ENCODE assay signal across 20 mouse cellular contexts in the genomic region with DNA sequence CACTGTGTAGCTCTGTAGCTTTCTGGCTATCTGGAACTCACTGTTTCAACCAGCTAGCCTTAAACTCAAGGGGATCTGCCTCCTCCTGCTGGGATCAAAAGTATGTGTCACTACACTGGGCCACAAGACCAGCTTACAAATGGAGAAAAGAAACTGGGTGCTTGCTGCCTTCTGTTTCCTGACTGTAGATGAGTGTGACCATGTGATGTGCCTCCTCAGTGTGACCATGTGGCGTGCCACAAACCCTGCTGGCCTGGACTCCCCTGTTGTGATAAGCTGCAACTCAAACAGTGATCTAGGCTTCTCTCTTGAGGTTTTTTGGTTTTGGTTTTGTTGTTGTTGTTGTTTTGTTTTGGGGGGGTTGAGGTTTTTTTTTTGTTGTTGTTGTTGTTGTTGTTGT. TPM values are rescaled to one million over a fixed set of nuclear protein-coding genes. Genes with fewer than 3 reads are reported as not detected.
DNase-seq lines count a peak whose midpoint lies in the region; ATAC-seq and TF ChIP-seq lines count a peak whose summit lies in the region.
"Had no signal": no experiment of that assay in that cellular context is flagged by ENCODE, and none has a peak within 500 bp of the region (broad histone marks: within the 10 kb centered on the region; RNA-seq: fewer than 3 reads in every experiment).

No protein-coding gene starts in this region.

- TF ChIP-seq CTCF in MEL (IDR thresholded peaks at IDR 0.05 in 2 of 3, conservative IDR thresholded peaks at IDR 0.05 in 1 of 3; ENCODE audit: control insufficient read depth in 1 of 3, insufficient read depth in 1 of 3, low read depth in 2 of 3, low read length in 3 of 3, poor library complexity in 1 of 3, severe bottlenecking in 1 of 3): no peak

- H3K27ac ChIP-seq in MEL (ENCODE audit: control insufficient read depth, low read depth, low read length): peak overlapping the region; percentile 65
- no peak overlapping the region for H3K27ac ChIP-seq in hindbrain, embryonic 10.5 days
- H3K27ac ChIP-seq in neural tube, embryonic 15.5 days (replicated peaks): no peak overlapping the region
- H3K27ac ChIP-seq: embryonic facial prominence, embryonic 15.5 days; forebrain, embryonic 10.5 days; forebrain, embryonic 15.5 days; heart, embryonic 13.5 days; hindbrain, embryonic 14.5 days had no signal

- H3K4me1 ChIP-seq in MEL (ENCODE audit: control insufficient read depth in 1 of 2, insufficient read depth in 2 of 2, low read length in 2 of 2): peaks cover 11 to 31% of the 10 kb centered on the region in 2 experiments
- peaks cover 21% of the 10 kb centered on the region for H3K4me1 ChIP-seq in hindbrain, embryonic 10.5 days (replicated peaks)
- H3K4me1 ChIP-seq in neural tube, embryonic 15.5 days: peaks cover 9% of the 10 kb centered on the region

- no peaks in the 10 kb centered on the region for H3K9me3 ChIP-seq in MEL (replicated peaks; ENCODE audit: insufficient read depth, low read length)
- no peaks in the 10 kb centered on the region for H3K9me3 ChIP-seq in hindbrain, embryonic 10.5 days
- no peaks in the 10 kb centered on the region for H3K9me3 ChIP-seq in neural tube, embryonic 15.5 days (replicated peaks)
- H3K9me3 ChIP-seq: embryonic facial prominence, embryonic 15.5 days; forebrain, embryonic 10.5 days; forebrain, embryonic 15.5 days; heart, embryonic 13.5 days had no signal

- peak in 1 of 2 experiments; percentile 13; a peak in 1 of 4 replicates for TF ChIP-seq EP300 in MEL (IDR thresholded peaks at IDR 0.05; ENCODE audit: low read depth in 1 of 2, low read length in 2 of 2)

- H3K79me2 ChIP-seq in MEL (ENCODE audit: control insufficient read depth, insufficient read depth, low read length, poor library complexity): no peaks in the 10 kb centered on the region

- ATAC-seq in granulocyte monocyte progenitor cell, adult 5-6 weeks (replicated peaks; ENCODE audit: poor library complexity, severe bottlenecking): peak; percentile 42
- peak; percentile 42 for ATAC-seq in megakaryocyte progenitor cell, adult 5-6 weeks (replicated peaks; ENCODE audit: poor library complexity)
- ATAC-seq in neural tube, embryonic 15.5 days (ENCODE audit: low FRiP score): no peak
- ATAC-seq: forebrain, embryonic 15.5 days; intestine, embryonic 16.5 days had no signal

- no peak overlapping the region for H3K4me2 ChIP-seq in neural tube, embryonic 15.5 days
- H3K4me2 ChIP-seq: embryonic facial prominence, embryonic 15.5 days; forebrain, embryonic 15.5 days; heart, embryonic 13.5 days; hindbrain, embryonic 14.5 days had no signal

- H3K4me3 ChIP-seq in MEL (ENCODE audit: control insufficient read depth in 1 of 2, insufficient read depth in 1 of 2, low read depth in 2 of 2, low read length in 2 of 2): no peak overlapping the region; a peak in 1 of 4 replicates
- no peak overlapping the region for H3K4me3 ChIP-seq in hindbrain, embryonic 10.5 days
- no peak overlapping the region for H3K4me3 ChIP-seq in neural tube, embryonic 15.5 days (replicated peaks)
- H3K4me3 ChIP-seq: embryonic facial prominence, embryonic 15.5 days; erythroblast, embryonic 14.5 days; forebrain, embryonic 10.5 days; forebrain, embryonic 15.5 days; heart, embryonic 13.5 days had no signal

- intact Hi-C loops in heart, postnatal 10 days (cut with DNase I): no loop called here

- 80% methylated on average over 1 of the region's 1 CpGs for WGBS in hindbrain, embryonic 10.5 days
- WGBS in neural tube, embryonic 15.5 days: 76% methylated on average over 1 of the region's 1 CpGs

- no peaks in the 10 kb centered on the region for H3K27me3 ChIP-seq in MEL (ENCODE audit: control insufficient read depth in 1 of 2, insufficient read depth in 2 of 2, low read length in 2 of 2)
- peaks cover 8% of the 10 kb centered on the region; the same call in 1 of the 2 replicates for H3K27me3 ChIP-seq in hindbrain, embryonic 10.5 days (ENCODE audit: insufficient read depth, poor library complexity, severe bottlenecking)
- H3K27me3 ChIP-seq in neural tube, embryonic 15.5 days (replicated peaks): no peaks in the 10 kb centered on the region
- H3K27me3 ChIP-seq: embryonic facial prominence, embryonic 15.5 days; forebrain, embryonic 15.5 days; heart, embryonic 13.5 days had no signal

- H3K36me3 ChIP-seq in MEL (ENCODE audit: control insufficient read depth in 1 of 2, insufficient read depth in 2 of 2, low read length in 2 of 2): peaks cover 0 to 20% of the 10 kb centered on the region in 2 experiments; a peak in 2 of 4 replicates
- H3K36me3 ChIP-seq in hindbrain, embryonic 10.5 days: no peaks in the 10 kb centered on the region
- H3K36me3 ChIP-seq in neural tube, embryonic 15.5 days: no peaks in the 10 kb centered on the region
- H3K36me3 ChIP-seq: embryonic facial prominence, embryonic 15.5 days; forebrain, embryonic 10.5 days; forebrain, embryonic 15.5 days; heart, embryonic 13.5 days had no signal

- no peak for TF ChIP-seq RAD21 in MEL (IDR thresholded peaks at IDR 0.05; ENCODE audit: low read depth, low read length)

- no peak for TF ChIP-seq POLR2A in MEL (IDR thresholded peaks at IDR 0.05; ENCODE audit: control insufficient read depth in 1 of 2, insufficient read depth in 1 of 2, low read depth in 1 of 2, low read length in 2 of 2, poor library complexity in 1 of 2)

- H3K9ac ChIP-seq in MEL (ENCODE audit: control insufficient read depth, low read depth, low read length, poor library complexity, severe bottlenecking): peak overlapping the region; percentile 62
- H3K9ac ChIP-seq in neural tube, embryonic 15.5 days (replicated peaks): no peak overlapping the region
- H3K9ac ChIP-seq: embryonic facial prominence, embryonic 15.5 days; forebrain, embryonic 15.5 days; heart, embryonic 13.5 days; hindbrain, embryonic 14.5 days had no signal

- peak; percentile 58 for DNase-seq in A20 (ENCODE audit: low read depth, low spot score)
- DNase-seq in MEL (ENCODE audit: low read depth, low spot score): peak; percentile 60
- DNase-seq in hindbrain, embryonic 10.5 days (ENCODE audit: low spot score): no peak
- DNase-seq in heart, adult 18-20 months: no peak
- DNase-seq in heart, postnatal 10 days: no peak
- DNase-seq: adrenal gland, adult 8-10 months; adrenal gland, postnatal 36 days; cerebellum, adult 9-11 months; cerebellum, postnatal 36 days; heart, postnatal 4 days had no signal

TF ChIP-seq in MEL, 35 proteins besides CTCF, POLR2A, EP300 and RAD21 (continues in another document):
- peak; percentile 71; the same call in 1 of the 2 replicates for TF ChIP-seq MXI1 (IDR thresholded peaks at IDR 0.05; ENCODE audit: low read depth, low read length)
- TF ChIP-seq ELF1 (IDR thresholded peaks at IDR 0.05; ENCODE audit: low read depth, low read length): no peak
- peak; percentile 64; the same call in 1 of the 2 replicates for TF ChIP-seq MYC (IDR thresholded peaks at IDR 0.05; ENCODE audit: low read depth, low read length)
- peak; percentile 40; the same call in 1 of the 2 replicates for TF ChIP-seq ETS1 (IDR thresholded peaks at IDR 0.05; ENCODE audit: low read depth, low read length)
- no peak for TF ChIP-seq SMC3 (IDR thresholded peaks at IDR 0.05; ENCODE audit: low read depth, low read length)
- peak; percentile 25; the same call in 1 of the 2 replicates for TF ChIP-seq RCOR1 (IDR thresholded peaks at IDR 0.05; ENCODE audit: low read depth, low read length)
- no peak for TF ChIP-seq MAZ (IDR thresholded peaks at IDR 0.05; ENCODE audit: low read depth, low read length)

RNA-seq across cellular contexts. Expression of a gene that starts 4.6 kb away (rescaled TPM):
- 0.23 and 0.36 TPM in 2 replicates for total RNA-seq in MEL (2012; rRNA removed)
- polyA plus RNA-seq in MEL (2012; ENCODE audit: insufficient read depth in 1 of 2, insufficient read length in 2 of 2, low read depth in 1 of 2, low replicate concordance in 2 of 2, missing spikeins in 1 of 2): 1 to 10 TPM in 1 of 2 experiments, not detected in 1; 1.2 TPM
- 1.3 and 2.1 TPM in 2 replicates for total RNA-seq in granulocyte monocyte progenitor cell, adult 5-6 weeks (2014; fragmentation: Nextera tagmentation)
- total RNA-seq in granulocyte monocyte progenitor cell, adult 5-6 weeks (2017): 0.10 and 1.7 TPM in 2 replicates
- 1.0 and 1.6 TPM in 2 replicates for total RNA-seq in megakaryocyte progenitor cell, adult 5-6 weeks (2015)
- total RNA-seq in megakaryocyte progenitor cell, adult 5-6 weeks (2017): 0.54 and 1.1 TPM in 2 replicates
- 4.5 and 4.8 TPM in 2 replicates for polyA plus RNA-seq in hindbrain, embryonic 10.5 days (2016; fragmentation: Nextera tagmentation; extraction: Ambion mirVana)
- total RNA-seq in heart, adult 18-20 months (2021): 1 to 10 TPM; 4.1 to 4.9 TPM
- 6.4 and 6.8 TPM in 2 replicates for polyA plus RNA-seq in neural tube, embryonic 15.5 days (2015; fragmentation: Nextera tagmentation; extraction: Ambion mirVana)
- 1 to 10 TPM; 1.4 to 2.7 TPM for total RNA-seq in heart, postnatal 10 days (2021)
- polyA plus RNA-seq: erythroblast, embryonic 14.5 days had no signal

RNA-seq across cellular contexts. Expression of a gene that starts 4.9 kb away (rescaled TPM):
- total RNA-seq in MEL (2012; rRNA removed): 0.49 and 0.58 TPM in 2 replicates
- polyA plus RNA-seq in MEL (2012; ENCODE audit: insufficient read depth in 1 of 2, insufficient read length in 2 of 2, low read depth in 1 of 2, low replicate concordance in 2 of 2, missing spikeins in 1 of 2): 1 to 10 TPM in 1 of 2 experiments, not detected in 1; 2.2 TPM
- total RNA-seq in granulocyte monocyte progenitor cell, adult 5-6 weeks (2014; fragmentation: Nextera tagmentation): 0.30 TPM in 1 of 2 replicates, not detected in the other
- total RNA-seq in granulocyte monocyte progenitor cell, adult 5-6 weeks (2017): 0.04 TPM in 1 of 2 replicates, not detected in the other
- 0.05 and 0.10 TPM in 2 replicates for total RNA-seq in megakaryocyte progenitor cell, adult 5-6 weeks (2015)
- 0.20 TPM in 1 of 2 replicates, not detected in the other for total RNA-seq in megakaryocyte progenitor cell, adult 5-6 weeks (2017)
- 2.3 and 2.7 TPM in 2 replicates for polyA plus RNA-seq in hindbrain, embryonic 10.5 days (2016; fragmentation: Nextera tagmentation; extraction: Ambion mirVana)
- under 1 TPM; 0.41 to 0.60 TPM for total RNA-seq in heart, adult 18-20 months (2021)
- 3.6 and 4.5 TPM in 2 replicates for polyA plus RNA-seq in neural tube, embryonic 15.5 days (2015; fragmentation: Nextera tagmentation; extraction: Ambion mirVana)
- total RNA-seq in heart, postnatal 10 days (2021): 1 to 10 TPM; 1.5 to 1.7 TPM

RNA-seq across cellular contexts. Expression of a gene that starts 34.7 kb away (rescaled TPM):
- total RNA-seq in MEL (2012; rRNA removed): 8.9 and 9.1 TPM in 2 replicates
- 10 to 100 TPM in 1 of 2 experiments, not detected in 1; 29.0 TPM for polyA plus RNA-seq in MEL (2012; ENCODE audit: insufficient read depth in 1 of 2, insufficient read length in 2 of 2, low read depth in 1 of 2, low replicate concordance in 2 of 2, missing spikeins in 1 of 2)
- total RNA-seq in granulocyte monocyte progenitor cell, adult 5-6 weeks (2014; fragmentation: Nextera tagmentation): 44.2 and 52.0 TPM in 2 replicates
- 23.6 and 42.2 TPM in 2 replicates for total RNA-seq in granulocyte monocyte progenitor cell, adult 5-6 weeks (2017)
- total RNA-seq in megakaryocyte progenitor cell, adult 5-6 weeks (2015): 59.2 and 74.4 TPM in 2 replicates
- 35.1 and 40.5 TPM in 2 replicates for total RNA-seq in megakaryocyte progenitor cell, adult 5-6 weeks (2017)
- 42.1 and 52.9 TPM in 2 replicates for polyA plus RNA-seq in hindbrain, embryonic 10.5 days (2016; fragmentation: Nextera tagmentation; extraction: Ambion mirVana)
- total RNA-seq in heart, adult 18-20 months (2021): 1 to 10 TPM; 4.4 to 4.8 TPM
- 12.8 and 19.4 TPM in 2 replicates for polyA plus RNA-seq in neural tube, embryonic 15.5 days (2015; fragmentation: Nextera tagmentation; extraction: Ambion mirVana)
- 1 to 10 TPM; 7.7 to 7.8 TPM for total RNA-seq in heart, postnatal 10 days (2021)

Comparison
In these comparisons a context has a peak if more than half of its experiments do, and no peak if none do; other contexts are left out.
1. DNase-seq: peak in A20 (single experiment) and MEL (single experiment); none in hindbrain, embryonic 10.5 days (single experiment), heart, adult 18-20 months (0 of 2) and heart, postnatal 10 days (0 of 2).